Mouse (Mus musculus) liver, postnatal 0 days (tissue): ENCODE data around the gene Id3. TPM values are rescaled to one million over a fixed set of nuclear protein-coding genes. Genes with fewer than 3 reads are reported as not detected.

Source experiments
- ATAC-seq: fragments of 200-750 bp; cut with Nextera tagmentation; 2 replicates; pipeline ENCODE4 v1.8.0; 2017; ENCODE audit warnings: mild to moderate bottlenecking, moderate library complexity
- DNase-seq: peaks from one replicate; pipeline ENCODE4 v3.0.0-alpha.2; 2016
- H3K27ac ChIP-seq: fragments of 300-500 bp; sonication (generic); 2 replicates; pipeline ENCODE4 v1.5.1; 2014; ENCODE audit warnings: antibody characterized with exemption, moderate library complexity, mild to moderate bottlenecking, low read depth
- H3K27me3 ChIP-seq: fragments of 300-500 bp; sonication (generic); 2 replicates; pipeline ENCODE4 v1.6.1; 2014; ENCODE audit warnings: low read length, control low read depth, mixed read lengths; ENCODE audit not compliant: insufficient read depth
- H3K36me3 ChIP-seq: fragments of 300-500 bp; sonication (generic); replicated peaks from 2 replicates; pipeline ENCODE4 v1.6.1; 2014; ENCODE audit warnings: mild to moderate bottlenecking, control low read depth, low read length, moderate library complexity, mixed read lengths; ENCODE audit not compliant: insufficient read depth
- H3K4me1 ChIP-seq: fragments of 300-500 bp; sonication (generic); 2 replicates; pipeline ENCODE4 v1.6.1; 2014; ENCODE audit warnings: antibody characterized with exemption, mild to moderate bottlenecking, control low read depth; ENCODE audit not compliant: insufficient read depth
- H3K4me2 ChIP-seq: fragments of 300-500 bp; sonication (generic); 2 replicates; pipeline ENCODE4 v1.6.1; 2014; ENCODE audit warnings: low read depth, mild to moderate bottlenecking, low read length, moderate library complexity, mixed read lengths
- H3K4me3 ChIP-seq: fragments of 300-500 bp; sonication (generic); 2 replicates; pipeline ENCODE4 v1.5.1; 2014; ENCODE audit warnings: low read depth, low read length
- H3K9ac ChIP-seq: fragments of 300-500 bp; sonication (generic); replicated peaks from 2 replicates; pipeline ENCODE4 v1.6.1; 2014; ENCODE audit warnings: mild to moderate bottlenecking, moderate library complexity
- H3K9me3 ChIP-seq: fragments of 300-500 bp; sonication (generic); 2 replicates; pipeline ENCODE4 v1.6.1; 2016; ENCODE audit warnings: mild to moderate bottlenecking, control low read depth, low read length, mixed read lengths
- CTCF ChIP-seq: sonication (generic); IDR thresholded peaks from 2 replicates; pipeline ENCODE4 v1.5.1; 2016; ENCODE audit warnings: antibody characterized with exemption, low read depth
- EP300 ChIP-seq: IDR thresholded peaks from 2 replicates; pipeline ENCODE4 v1.6.1; 2016; ENCODE audit warnings: antibody characterized with exemption, low read depth, mild to moderate bottlenecking
- WGBS: fragments of 180-500 bp; shearing (Covaris S2); extraction: QIAGEN DNeasy Blood & Tissue Kit; methylation state at CpG from one replicate; pipeline ENCODE4 v1.1.7; 2014; ENCODE audit not compliant: insufficient replicate concordance; 5-methylcytosine and 5-hydroxymethylcytosine counted together
- polyA plus RNA-seq: library from polyadenylated mRNA; unstranded; fragments of >200 nt; fragmentation: Nextera tagmentation; extraction: Ambion mirVana; gene quantifications from 2 replicates; pipeline ENCODE4 v1.2.1, GENCODE M21; 2015

Id3 gene
- polyA plus RNA-seq, 1 experiment from 2014 or later: 77.3 TPM

- Histone ChIP-seq H3K4me3 (no peak overlapping the region), H3K4me2 (no peak overlapping the region), H3K4me1 (peaks cover 12% of the 10 kb centered on the region), H3K9me3 (no peaks in the 10 kb centered on the region), H3K27me3 (no peaks in the 10 kb centered on the region), H3K27ac (no peak overlapping the region), H3K9ac (no peak overlapping the region), H3K36me3 (peaks cover 59% of the 10 kb centered on the region)
- no peak for TF ChIP-seq EP300
- TF ChIP-seq CTCF: no peak
- ATAC-seq (no peak), DNase-seq (no peak)
- 67% methylated on average over 7 of the region's 7 CpGs for WGBS
Measured at GRCm38 (mm10) chr4:136195029-136195428, 51.7 kb downstream of the Id3 start.

Other genes starting within 250 kb of the Id3 start
- 2.5 and 2.6 TPM in 2 replicates for gene Cnr2, start 248.1 kb upstream of the Id3 start, polyA plus RNA-seq
- gene Fuca1, start 222.8 kb upstream of the Id3 start, polyA plus RNA-seq: 45.2 and 50.7 TPM in 2 replicates
- gene Hmgcl, start 197.0 kb upstream of the Id3 start, polyA plus RNA-seq: 351 and 364 TPM in 2 replicates
- 82.2 and 96.5 TPM in 2 replicates for gene Gale, start 179.8 kb upstream of the Id3 start, polyA plus RNA-seq
- 54.2 and 55.5 TPM in 2 replicates for gene Lypla2, start 170.9 kb upstream of the Id3 start, polyA plus RNA-seq
- 42.9 and 45.2 TPM in 2 replicates for gene Pithd1, start 156.2 kb upstream of the Id3 start, polyA plus RNA-seq
- gene Eloa, start 121.7 kb upstream of the Id3 start, polyA plus RNA-seq: 15.9 and 16.7 TPM in 2 replicates
- gene Rpl11, start 90.1 kb upstream of the Id3 start, polyA plus RNA-seq: 251 and 260 TPM in 2 replicates
- gene E2f2, start 28.9 kb downstream of the Id3 start, polyA plus RNA-seq: 48.6 and 50.2 TPM in 2 replicates
- gene Asap3, start 62.9 kb downstream of the Id3 start, polyA plus RNA-seq: 4.5 and 4.8 TPM in 2 replicates
- 37.6 and 41.7 TPM in 2 replicates for gene Tcea3, start 104.2 kb downstream of the Id3 start, polyA plus RNA-seq
- 1.6 and 1.9 TPM in 2 replicates for gene Zfp46, start 141.2 kb downstream of the Id3 start, polyA plus RNA-seq
- gene Hnrnpr, start 167.4 kb downstream of the Id3 start, polyA plus RNA-seq: 36.6 and 39.1 TPM in 2 replicates